Mouse (Mus musculus) yolk sac, embryonic 10.5 days (tissue): ENCODE data around the gene Ppp1r17.
A peak's percentile ranks its signal among the peaks of the same experiment; 100 is the strongest.

Experiments used
- DNase-seq: peaks from one replicate; pipeline ENCODE4 v3.0.0-alpha.2; 2017; ENCODE audit warnings: low spot score

Gene Ppp1r17

GRCm38 (mm10) chr6:56017291-56017994 is at the start of gene Ppp1r17:
TSS of gene Ppp1r17 (plus strand) at chr6:56017497.
- no peak for DNase-seq

GRCm38 (mm10) chr6:55972998-55973397 is 44.3 kb upstream of the Ppp1r17 start:
- no peak for DNase-seq

GRCm38 (mm10) chr6:55979766-55980165 is 37.5 kb upstream of the Ppp1r17 start:
- no peak for DNase-seq

GRCm38 (mm10) chr6:56008711-56009110 is 8.6 kb upstream of the Ppp1r17 start:
- DNase-seq, result no peak

GRCm38 (mm10) chr6:56012384-56012783 is 4.9 kb upstream of the Ppp1r17 start:
- no peak for DNase-seq

- no peak for DNase-seq
Measured at GRCm38 (mm10) chr6:56019632-56020031, 2.3 kb downstream of the Ppp1r17 start.

- DNase-seq, result no peak
Measured at GRCm38 (mm10) chr6:56025533-56025932, 8.2 kb downstream of the Ppp1r17 start.

- DNase-seq, result no peak
Measured at GRCm38 (mm10) chr6:56027318-56027717, 10.0 kb downstream of the Ppp1r17 start.

GRCm38 (mm10) chr6:56027966-56028365 is 10.7 kb downstream of the Ppp1r17 start:
- no peak for DNase-seq

- DNase-seq, result no peak
Measured at GRCm38 (mm10) chr6:56029986-56030385, 12.7 kb downstream of the Ppp1r17 start.

GRCm38 (mm10) chr6:56032231-56032630 is 14.9 kb downstream of the Ppp1r17 start:
- no peak for DNase-seq

- DNase-seq, result no peak
Measured at GRCm38 (mm10) chr6:56035054-56035453, 17.8 kb downstream of the Ppp1r17 start.

- no peak for DNase-seq
Measured at GRCm38 (mm10) chr6:56039476-56040055, 22.3 kb downstream of the Ppp1r17 start.

- DNase-seq, result no peak
Measured at GRCm38 (mm10) chr6:56044270-56044669, 27.0 kb downstream of the Ppp1r17 start.

GRCm38 (mm10) chr6:56044716-56045115 is 27.4 kb downstream of the Ppp1r17 start:
- no peak for DNase-seq

- DNase-seq, result no peak
Measured at GRCm38 (mm10) chr6:56048580-56048979, 31.3 kb downstream of the Ppp1r17 start.

GRCm38 (mm10) chr6:56049104-56049503 is 31.8 kb downstream of the Ppp1r17 start:
- no peak for DNase-seq

GRCm38 (mm10) chr6:56063736-56064135 is 46.4 kb downstream of the Ppp1r17 start:
- no peak for DNase-seq

GRCm38 (mm10) chr6:56066632-56067282 is 49.5 kb downstream of the Ppp1r17 start:
- DNase-seq, result peak; percentile 14

- no peak for DNase-seq
Measured at GRCm38 (mm10) chr6:56068516-56068915, 51.2 kb downstream of the Ppp1r17 start.

GRCm38 (mm10) chr6:56076378-56076805 is 59.1 kb downstream of the Ppp1r17 start:
- no peak for DNase-seq
